Mouse (Mus musculus) midbrain, postnatal 0 days (tissue): Measurements from ENCODE around the gene Pigv. TPM values are rescaled to one million over a fixed set of nuclear protein-coding genes. Genes with fewer than 3 reads are reported as not detected.

Source experiments
- ATAC-seq: fragments of 200-750 bp; cut with Nextera tagmentation; 2 replicates; pipeline ENCODE4 v1.8.0; 2017; ENCODE audit warnings: moderate number of reproducible peaks, mild to moderate bottlenecking, moderate TSS enrichment, moderate library complexity; ENCODE audit not compliant: low FRiP score
- DNase-seq: peaks from one replicate; pipeline ENCODE4 v3.0.0-alpha.2; 2015; ENCODE audit warnings: low spot score
- H3K27ac ChIP-seq: fragments of 300-500 bp; sonication (generic); 2 replicates; pipeline ENCODE4 v1.5.1; 2014; ENCODE audit warnings: low read depth, mild to moderate bottlenecking, low read length, mixed read lengths
- H3K27me3 ChIP-seq: fragments of 300-500 bp; sonication (generic); 2 replicates; pipeline ENCODE4 v1.6.1; 2014; ENCODE audit warnings: low read length, control low read depth, mixed read lengths; ENCODE audit not compliant: insufficient read depth
- H3K36me3 ChIP-seq: fragments of 300-500 bp; sonication (generic); 2 replicates; pipeline ENCODE4 v1.6.1; 2014; ENCODE audit warnings: low read length, control low read depth, mixed read lengths; ENCODE audit not compliant: insufficient read depth
- H3K4me1 ChIP-seq: fragments of 300-500 bp; sonication (generic); 2 replicates; pipeline ENCODE4 v1.6.1; 2014; ENCODE audit warnings: mild to moderate bottlenecking, control low read depth, antibody characterized with exemption, low read length, mixed read lengths; ENCODE audit not compliant: insufficient read depth
- H3K4me2 ChIP-seq: fragments of 300-500 bp; sonication (generic); 2 replicates; pipeline ENCODE4 v1.6.1; 2014; ENCODE audit warnings: low read depth, mild to moderate bottlenecking, low read length, mixed read lengths; ENCODE audit not compliant: poor library complexity, severe bottlenecking
- H3K4me3 ChIP-seq: fragments of 300-500 bp; sonication (generic); 2 replicates; pipeline ENCODE4 v1.5.1; 2014; ENCODE audit warnings: low read depth, mild to moderate bottlenecking, low read length, moderate library complexity
- H3K9ac ChIP-seq: fragments of 300-500 bp; sonication (generic); replicated peaks from 2 replicates; pipeline ENCODE4 v1.6.1; 2014; ENCODE audit warnings: mild to moderate bottlenecking, low read length, moderate library complexity, mixed read lengths; ENCODE audit not compliant: poor library complexity, severe bottlenecking
- H3K9me3 ChIP-seq: fragments of 300-500 bp; sonication (generic); 2 replicates; pipeline ENCODE4 v1.6.1; 2016; ENCODE audit warnings: low read length, control low read depth
- CTCF ChIP-seq: IDR thresholded peaks from 2 replicates; pipeline ENCODE4 v1.5.1; 2016; ENCODE audit warnings: antibody characterized with exemption, mild to moderate bottlenecking
- WGBS: fragments of 180-500 bp; shearing (Covaris S2); extraction: QIAGEN DNeasy Blood & Tissue Kit; methylation state at CpG from one replicate; pipeline ENCODE4 v1.1.7; 2014; 5-methylcytosine and 5-hydroxymethylcytosine counted together
- polyA plus RNA-seq: library from polyadenylated mRNA; unstranded; fragments of >200 nt; fragmentation: Nextera tagmentation; extraction: Ambion mirVana; gene quantifications from 2 replicates; pipeline ENCODE4 v1.2.1, GENCODE M21; 2015
- total RNA-seq: library from RNA; depleted of rRNA; stranded (reverse); fragments of >200 nt; gene quantifications from 2 replicates; pipeline ENCODE4 v1.2.3, GENCODE M21; 2014

Pigv gene
- total and polyA plus RNA-seq, 2 experiments from 2014 or later: 8.9 to 13.5 TPM

DNA sequence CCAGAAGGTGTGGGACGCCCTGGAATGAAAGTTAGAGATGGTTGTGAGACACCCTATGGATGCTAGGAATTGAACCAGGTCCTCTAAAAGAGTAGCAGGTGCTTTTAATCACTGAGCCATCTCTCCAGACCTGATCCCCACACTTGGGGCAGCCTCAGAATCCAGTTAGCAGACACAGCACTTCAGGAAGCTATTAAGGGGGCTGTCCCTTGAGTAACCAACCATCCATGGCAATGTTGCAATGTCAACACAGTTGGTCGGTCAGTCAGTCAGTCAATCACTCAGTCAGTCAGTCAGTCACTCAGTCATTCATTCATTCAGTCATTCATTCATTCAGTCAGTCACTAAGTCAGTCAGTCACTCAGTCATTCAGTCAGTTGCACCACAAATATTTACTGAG, 43.9 kb downstream of the Pigv start:
- Histone ChIP-seq H3K9me3 (no peaks in the 10 kb centered on the region), H3K36me3 (peaks cover 26% of the 10 kb centered on the region), H3K27ac (no peak overlapping the region), H3K4me2 (no peak overlapping the region), H3K27me3 (no peaks in the 10 kb centered on the region), H3K9ac (no peak overlapping the region), H3K4me3 (no peak overlapping the region), H3K4me1 (peaks cover 14% of the 10 kb centered on the region)
- 85% methylated on average over 2 of the region's 2 CpGs for WGBS
- no peak for TF ChIP-seq CTCF
- ATAC-seq: no peak
- DNase-seq: no peak

DNA sequence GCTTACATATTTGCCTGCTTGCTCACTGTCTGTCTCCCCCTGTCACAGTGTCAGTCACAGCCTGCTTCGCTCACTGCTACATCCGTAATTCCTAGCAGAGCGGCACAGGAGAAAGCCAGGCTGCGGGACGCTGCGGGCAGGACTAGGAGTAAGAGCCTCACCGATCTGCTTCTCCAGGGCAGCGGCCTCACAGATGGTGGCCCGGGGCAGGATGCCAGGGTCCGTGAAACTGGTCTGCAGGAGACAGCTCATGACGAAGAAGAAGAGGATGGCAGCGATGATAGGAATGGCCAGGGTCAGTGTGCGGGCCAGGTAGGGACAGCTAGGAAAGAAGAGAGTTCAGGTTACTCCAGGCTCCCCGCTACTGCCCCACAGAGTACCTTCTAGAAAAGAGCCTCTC, 45.4 kb downstream of the Pigv start:
- Histone ChIP-seq H3K9ac (no peak overlapping the region), H3K36me3 (peaks cover 29% of the 10 kb centered on the region), H3K4me2 (no peak overlapping the region), H3K4me1 (peaks cover 9% of the 10 kb centered on the region), H3K4me3 (no peak overlapping the region), H3K27ac (no peak overlapping the region), H3K9me3 (no peaks in the 10 kb centered on the region), H3K27me3 (no peaks in the 10 kb centered on the region)
- no peak for TF ChIP-seq CTCF
- 95% methylated on average over 14 of the region's 14 CpGs for WGBS
- ATAC-seq: no peak
- no peak for DNase-seq

GRCm38 (mm10) chr4:133626621-133627020, 45.8 kb downstream of the Pigv start:
- Histone ChIP-seq H3K4me2 (no peak overlapping the region), H3K4me1 (peaks cover 7% of the 10 kb centered on the region), H3K9me3 (no peaks in the 10 kb centered on the region), H3K27me3 (no peaks in the 10 kb centered on the region), H3K4me3 (no peak overlapping the region), H3K36me3 (peaks cover 29% of the 10 kb centered on the region), H3K9ac (no peak overlapping the region), H3K27ac (no peak overlapping the region)
- TF ChIP-seq CTCF: no peak
- 83% methylated on average over 9 of the region's 9 CpGs for WGBS
- ATAC-seq (no peak), DNase-seq (no peak)

- H3K9me3 ChIP-seq: no peaks in the 10 kb centered on the region
- no peak overlapping the region for H3K4me2 ChIP-seq
- no peak overlapping the region for H3K27ac ChIP-seq
- H3K36me3 ChIP-seq: peaks cover 29% of the 10 kb centered on the region
- no peaks in the 10 kb centered on the region for H3K27me3 ChIP-seq
- ATAC-seq (no peak), DNase-seq (no peak)
- peaks cover 3% of the 10 kb centered on the region for H3K4me1 ChIP-seq
- no peak for TF ChIP-seq CTCF
- WGBS: 38% methylated on average over 5 of the region's 5 CpGs
- H3K4me3 ChIP-seq: no peak overlapping the region
- no peak overlapping the region for H3K9ac ChIP-seq
Observed at GRCm38 (mm10) chr4:133626221-133626620, 46.2 kb downstream of the Pigv start.

DNA sequence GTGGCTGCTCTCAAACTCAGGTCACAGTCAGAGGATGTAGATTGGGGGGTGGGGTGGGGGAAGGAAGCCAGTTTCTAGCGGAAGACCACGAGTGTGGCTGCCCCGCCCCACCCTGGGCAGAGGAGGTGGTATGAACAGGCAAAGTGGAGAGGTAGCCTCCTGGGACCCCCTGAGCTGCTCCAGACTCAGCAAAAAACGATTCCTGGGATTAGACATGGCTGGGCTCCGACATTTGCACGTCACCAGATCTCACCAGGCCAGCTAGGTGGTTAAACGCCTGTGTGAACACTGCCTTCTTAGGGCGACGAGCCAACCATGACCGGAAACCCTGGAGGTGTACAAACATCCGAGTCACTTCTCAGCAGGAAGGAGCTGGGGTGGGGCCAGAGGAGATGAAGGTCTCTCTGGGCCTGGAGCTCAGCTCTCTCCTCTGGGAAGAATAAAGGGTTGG, 46.8 kb downstream of the Pigv start:
- Histone ChIP-seq H3K27me3 (no peaks in the 10 kb centered on the region), H3K4me3 (no peak overlapping the region), H3K36me3 (peaks cover 33% of the 10 kb centered on the region), H3K9me3 (no peaks in the 10 kb centered on the region), H3K9ac (no peak overlapping the region), H3K27ac (no peak overlapping the region), H3K4me1 (0 out of 2 replicates have a peak, but pooled peaks cover 3% of the 10 kb centered on the region), H3K4me2 (no peak overlapping the region)
- DNase-seq (no peak), ATAC-seq (no peak)
- TF ChIP-seq CTCF: no peak
- 44% methylated on average over 11 of the region's 11 CpGs for WGBS

DNA sequence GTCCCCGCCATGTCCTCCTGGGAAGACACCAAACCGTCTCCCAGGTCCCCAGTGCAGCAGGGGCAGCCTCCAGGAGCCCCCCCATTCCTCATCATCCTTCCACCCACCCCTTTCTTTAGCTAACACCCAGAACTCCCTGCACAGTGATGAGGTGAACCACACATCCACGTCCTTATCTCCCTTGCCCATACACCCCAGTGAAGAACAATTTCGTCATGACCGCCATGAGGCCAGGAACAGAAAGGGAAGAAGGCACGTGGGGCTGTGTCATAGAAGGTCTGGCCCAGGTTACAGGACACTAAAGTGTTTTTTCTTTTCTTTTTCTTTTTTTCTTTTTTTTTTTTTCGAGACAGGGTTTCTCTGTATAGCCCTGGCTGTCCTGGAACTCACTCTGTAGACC, 47.6 kb downstream of the Pigv start:
- DNase-seq: no peak
- H3K27me3 ChIP-seq: no peaks in the 10 kb centered on the region
- 92% methylated on average over 7 of the region's 7 CpGs for WGBS
- ATAC-seq: no peak
- H3K4me3 ChIP-seq: no peak overlapping the region
- no peaks in the 10 kb centered on the region for H3K4me1 ChIP-seq
- H3K9ac ChIP-seq: no peak overlapping the region
- H3K27ac ChIP-seq: no peak overlapping the region
- TF ChIP-seq CTCF: no peak
- H3K4me2 ChIP-seq: no peak overlapping the region
- H3K36me3 ChIP-seq: peaks cover 39% of the 10 kb centered on the region
- no peaks in the 10 kb centered on the region for H3K9me3 ChIP-seq
